Mouse (Mus musculus): ENCODE measurements at regions not wholly inside any gene's neighbourhood (a gene's known extent, or its start where the extent isn't known, plus 50 kb on each side); places are given as distances from the start of the nearest gene placed in this dataset.

DNA sequence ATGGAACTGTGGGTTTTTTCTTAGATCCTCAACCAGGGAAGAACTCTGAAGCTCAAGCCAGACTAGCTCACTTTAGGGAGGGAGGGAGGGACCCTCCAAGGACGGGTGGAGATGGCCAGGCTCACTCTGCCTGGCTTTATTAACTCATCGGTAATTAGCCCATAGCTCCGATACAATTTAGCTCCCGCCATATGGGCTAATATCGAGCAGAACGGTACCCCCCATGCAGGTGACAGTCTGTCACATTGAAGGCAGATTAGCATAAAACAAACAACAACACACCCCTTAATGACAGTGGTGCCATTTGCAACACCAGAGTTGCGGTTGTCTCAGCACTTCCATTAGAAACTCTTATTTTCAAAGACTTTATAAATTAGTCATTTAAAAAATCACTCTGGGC is 319.6 kb upstream of the Mki67 start:
- no peak for ATAC-seq (replicated peaks; ENCODE audit: poor library complexity, severe bottlenecking)

DNA sequence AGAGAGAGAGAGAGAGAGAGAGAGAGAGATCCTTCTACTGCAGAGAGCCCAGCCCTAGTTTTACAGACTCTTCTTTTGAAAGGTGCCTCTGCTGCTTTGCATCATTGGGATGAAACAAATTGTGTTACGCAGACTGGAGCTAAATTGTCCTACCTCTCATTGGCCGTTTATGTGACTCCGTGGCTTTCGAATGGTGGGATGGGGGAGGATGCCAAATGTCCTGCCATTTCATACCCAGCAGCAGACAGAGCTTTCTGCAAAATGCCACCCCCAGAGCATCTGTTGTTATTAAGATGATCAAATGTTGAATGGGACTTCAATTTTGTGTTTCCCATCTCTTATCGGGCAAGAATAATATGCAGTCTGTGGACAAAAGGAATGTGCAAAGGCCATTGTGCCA is 321.9 kb upstream of the Mki67 start:
- no peak for ATAC-seq (replicated peaks; ENCODE audit: poor library complexity, severe bottlenecking)

- no peak for ATAC-seq (replicated peaks; ENCODE audit: poor library complexity, severe bottlenecking)
Measured at GRCm38 (mm10) chr7:136038906-136039305, 322.7 kb upstream of the Mki67 start.

- no peak for ATAC-seq (replicated peaks; ENCODE audit: poor library complexity, severe bottlenecking)
Measured at GRCm38 (mm10) chr7:136041921-136042320, 325.8 kb upstream of the Mki67 start.

DNA sequence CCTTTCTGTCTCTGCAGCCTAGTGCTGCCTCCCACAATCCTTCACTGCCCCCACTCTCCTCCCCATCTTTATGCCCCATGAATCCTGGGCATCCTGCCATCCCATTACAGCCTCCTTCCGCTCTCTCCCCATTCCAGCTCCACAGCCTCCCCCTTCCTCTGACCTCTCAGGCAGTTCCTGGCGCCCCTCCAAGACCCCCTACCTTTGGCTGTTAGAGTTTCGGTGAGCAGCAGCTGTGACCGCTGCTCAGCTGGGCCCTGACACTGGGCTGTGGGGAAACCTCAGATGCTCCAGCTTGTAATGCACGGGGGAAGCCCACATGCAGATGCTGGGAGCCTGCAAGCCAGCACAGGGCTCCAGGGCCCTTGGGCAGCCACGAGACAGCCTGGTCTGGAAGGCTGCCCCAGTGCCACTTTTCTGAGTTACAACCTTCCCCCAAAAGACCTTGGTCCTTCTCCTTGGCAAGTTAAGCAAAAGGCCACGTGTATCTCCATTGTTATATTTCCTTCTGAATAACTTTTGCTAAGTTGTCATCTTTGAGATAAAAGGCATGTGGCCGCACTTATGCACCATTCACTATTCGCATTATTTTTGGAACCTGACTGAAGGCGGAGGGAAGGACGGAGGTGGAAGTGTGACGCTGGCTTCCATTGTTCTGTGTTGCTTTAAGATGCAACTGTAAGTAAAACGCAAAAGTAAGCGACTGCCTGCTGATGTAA is 330.6 kb upstream of the Mki67 start:
- ATAC-seq (replicated peaks; ENCODE audit: poor library complexity, severe bottlenecking): no peak

- ATAC-seq (replicated peaks; ENCODE audit: poor library complexity, severe bottlenecking): no peak
Measured at GRCm38 (mm10) chr7:136047364-136047945, 331.3 kb upstream of the Mki67 start.

GRCm38 (mm10) chr7:136048925-136049586 is 332.9 kb upstream of the Mki67 start:
- no peak; the same call in 1 of the 2 replicates for ATAC-seq (replicated peaks; ENCODE audit: poor library complexity, severe bottlenecking)

DNA sequence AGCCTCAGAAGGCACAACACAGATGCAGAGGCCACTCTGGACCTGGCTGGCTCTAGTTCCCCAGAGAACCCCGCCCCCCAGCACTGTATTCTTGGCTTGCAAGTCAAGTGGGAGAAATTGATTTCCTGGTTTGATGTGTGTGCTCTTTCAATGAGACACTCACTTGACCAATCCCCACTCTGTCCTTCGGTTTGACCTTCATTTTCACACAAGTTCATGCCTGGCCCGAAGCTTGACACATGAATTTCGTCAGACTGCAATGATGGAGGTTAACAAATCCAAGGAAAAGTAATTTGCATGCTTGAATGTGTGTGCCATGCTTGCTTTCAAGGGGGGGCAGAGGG is 333.4 kb upstream of the Mki67 start:
- no peak for ATAC-seq (replicated peaks; ENCODE audit: poor library complexity, severe bottlenecking)

DNA sequence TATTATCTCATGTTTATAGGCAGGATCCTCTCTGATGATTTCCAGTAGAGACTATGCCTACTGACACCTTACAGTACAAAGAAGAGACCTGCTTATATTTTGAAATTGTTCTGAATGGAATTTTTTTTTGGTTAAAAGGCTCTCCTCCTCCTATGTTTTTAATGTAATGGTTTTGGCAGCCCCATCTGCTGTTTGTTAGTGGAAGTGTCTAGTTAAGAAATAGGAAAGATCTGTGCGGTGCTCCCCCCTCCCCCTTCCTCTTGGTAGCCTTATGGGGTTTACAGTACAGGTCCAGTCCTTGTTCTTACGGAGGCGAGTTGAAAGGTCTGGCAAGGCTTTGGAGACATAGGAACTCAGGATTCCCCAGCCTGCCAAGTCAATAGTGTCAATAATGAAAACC is 334.0 kb upstream of the Mki67 start:
- peak; percentile 42; the same call in 1 of the 2 replicates for ATAC-seq (replicated peaks; ENCODE audit: poor library complexity, severe bottlenecking)

GRCm38 (mm10) chr7:136056876-136057484 is 340.8 kb upstream of the Mki67 start:
- 0 out of 2 replicates have a peak, but pooled peaks have one; percentile 18 for ATAC-seq (replicated peaks; ENCODE audit: poor library complexity, severe bottlenecking)

- ATAC-seq (replicated peaks; ENCODE audit: poor library complexity, severe bottlenecking): no peak
Measured at GRCm38 (mm10) chr7:136058319-136058718, 342.2 kb upstream of the Mki67 start.

DNA sequence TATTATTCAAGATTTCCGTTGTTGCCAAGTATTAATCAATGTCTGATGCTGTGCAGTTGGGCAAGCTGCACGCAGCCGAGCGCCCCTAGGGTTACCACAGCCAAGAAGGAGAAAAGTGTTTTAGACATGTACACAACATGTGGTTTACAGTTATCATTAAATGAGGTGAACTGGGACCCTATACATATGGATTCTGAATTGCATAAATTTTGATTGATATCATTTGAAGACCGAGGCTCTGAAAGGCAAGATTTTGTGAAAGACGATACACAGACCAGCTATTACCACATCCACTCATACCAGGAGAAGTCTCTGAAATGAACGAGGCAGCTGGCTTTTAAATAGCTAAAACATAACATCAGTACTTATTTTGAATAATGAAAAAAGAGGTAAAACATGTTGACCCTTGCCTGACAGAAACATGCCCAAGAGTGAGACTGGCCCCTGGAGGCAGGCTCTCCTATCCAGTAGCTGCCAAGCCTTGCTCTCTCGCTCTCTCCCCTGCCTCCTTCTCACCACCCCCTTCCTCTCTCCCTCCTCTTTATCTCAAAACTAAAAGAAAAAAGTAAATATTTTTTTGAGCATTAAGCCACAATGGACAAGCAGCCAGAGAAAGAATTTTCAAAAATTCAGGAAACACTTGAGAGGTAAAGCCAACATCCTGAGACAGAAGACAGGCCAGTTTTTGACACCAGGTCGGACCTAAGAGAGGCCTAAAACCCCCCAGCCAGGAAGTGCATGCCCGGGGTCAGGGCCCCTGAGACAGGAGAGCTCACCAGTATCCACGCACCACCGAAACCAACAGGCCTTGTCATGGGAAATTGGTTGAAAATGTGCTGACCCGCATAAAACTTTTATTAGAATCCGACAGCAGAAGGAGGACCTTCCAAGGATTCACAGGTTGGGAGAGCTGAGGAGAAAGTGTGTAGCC is 342.9 kb upstream of the Mki67 start:
- 0 out of 2 replicates have a peak, but pooled peaks have one; percentile 13 for ATAC-seq (replicated peaks; ENCODE audit: poor library complexity, severe bottlenecking)

DNA sequence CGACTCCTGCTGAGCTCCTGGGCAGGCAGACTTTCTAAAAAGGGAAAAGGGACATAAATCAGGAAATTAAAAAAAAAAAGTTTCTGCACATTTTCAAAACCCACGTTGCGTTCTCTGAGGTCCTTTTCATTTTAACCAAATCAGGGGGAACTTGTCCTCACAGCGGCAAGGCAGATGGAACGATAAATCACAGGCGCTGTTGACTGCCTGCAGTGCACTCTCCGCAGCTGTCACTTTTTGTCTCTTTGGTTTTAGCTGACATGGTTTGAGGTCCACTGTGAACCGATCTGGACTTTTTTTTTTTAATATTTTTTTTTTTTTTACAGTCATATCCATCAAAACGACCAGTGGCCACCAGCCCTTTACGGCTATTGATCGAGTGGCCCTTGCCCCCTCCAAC is 343.7 kb upstream of the Mki67 start:
- no peak for ATAC-seq (replicated peaks; ENCODE audit: poor library complexity, severe bottlenecking)

DNA sequence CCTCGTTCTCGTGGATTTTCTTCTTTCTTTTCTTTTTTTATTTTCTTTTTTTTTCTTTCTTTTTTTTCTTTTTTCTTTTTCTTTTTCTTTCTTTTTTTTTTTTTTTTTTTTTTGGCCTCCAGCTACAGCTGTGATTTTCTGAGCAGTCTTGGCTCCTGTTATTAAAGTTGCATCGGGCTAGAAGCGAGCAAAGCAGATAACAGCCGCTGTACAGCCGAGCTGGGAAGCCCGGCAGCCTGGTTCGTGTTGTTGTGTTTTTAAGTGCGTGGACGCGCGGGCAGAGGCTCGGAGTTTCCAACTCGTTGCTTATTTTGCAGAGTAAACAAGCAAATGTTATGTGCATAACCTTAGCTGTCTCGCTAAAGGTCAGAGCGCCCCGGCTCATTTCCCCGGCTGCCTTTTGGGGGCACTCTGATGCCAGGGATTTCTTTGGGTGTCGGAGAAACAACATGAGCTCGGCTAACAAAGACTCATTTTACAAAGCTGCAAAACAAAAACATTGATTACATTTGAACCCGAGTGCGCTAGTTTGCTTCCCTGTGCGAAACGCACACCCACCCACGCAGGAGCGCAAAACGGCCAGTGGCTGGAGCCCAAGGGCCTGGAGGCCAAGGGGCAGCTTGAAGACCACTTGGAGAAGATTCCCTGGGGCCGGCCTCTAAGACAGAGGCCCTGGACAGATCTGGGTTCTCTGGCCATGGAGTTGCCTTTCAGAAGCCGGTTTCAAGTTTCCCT is 344.3 kb upstream of the Mki67 start:
- no peak for ATAC-seq (replicated peaks; ENCODE audit: poor library complexity, severe bottlenecking)

DNA sequence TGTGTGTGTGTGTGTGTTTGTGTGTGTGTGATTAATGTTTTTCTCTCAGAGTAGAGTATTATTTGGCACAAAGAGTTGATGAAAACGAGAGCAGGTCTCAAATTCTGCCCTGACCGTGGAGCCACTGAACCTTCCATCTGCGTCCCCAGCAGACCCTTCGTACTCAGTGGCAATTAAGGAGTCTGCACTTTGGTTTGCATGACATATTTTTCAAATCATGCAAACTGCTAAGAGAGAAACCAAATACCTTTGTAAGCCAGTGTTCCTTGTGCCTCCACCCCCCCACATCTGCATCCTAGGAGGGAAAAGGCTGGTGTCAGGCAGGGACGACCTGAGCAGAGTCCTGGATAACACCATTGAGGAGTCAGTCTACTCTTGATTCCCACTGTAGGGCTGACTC is 346.5 kb upstream of the Mki67 start:
- no peak for ATAC-seq (replicated peaks; ENCODE audit: poor library complexity, severe bottlenecking)

DNA sequence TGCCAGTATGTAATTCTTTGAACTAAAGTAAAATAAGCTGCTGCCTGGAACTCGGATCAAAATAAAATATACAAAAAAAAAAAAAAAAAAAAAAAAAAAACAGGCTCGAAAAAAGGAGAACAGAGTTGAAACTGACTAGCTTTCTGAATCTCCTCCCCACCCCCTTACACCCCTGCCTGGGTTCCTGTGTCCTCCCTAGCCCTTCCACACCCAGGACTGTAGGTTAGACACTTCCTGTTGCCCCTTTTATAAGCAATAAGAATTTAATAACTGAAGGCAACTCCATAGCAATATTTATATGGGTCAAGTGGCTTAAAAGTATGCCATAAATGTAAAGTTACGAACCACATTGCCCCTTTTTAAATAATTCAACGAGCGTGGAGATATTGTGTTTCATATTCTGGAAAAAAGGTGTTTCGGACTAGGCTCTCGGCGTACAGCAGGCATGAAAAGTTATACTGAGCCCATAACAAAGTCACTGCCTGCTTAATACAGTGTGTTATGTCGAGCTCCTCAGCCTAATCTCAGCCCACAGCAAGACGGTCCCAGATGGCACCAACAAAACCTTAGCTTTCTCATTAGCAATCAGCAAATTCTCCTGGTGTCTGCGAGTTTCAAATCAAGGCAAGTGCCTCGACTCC is 349.0 kb upstream of the Mki67 start:
- peak; percentile 61 for ATAC-seq (replicated peaks; ENCODE audit: poor library complexity, severe bottlenecking)

DNA sequence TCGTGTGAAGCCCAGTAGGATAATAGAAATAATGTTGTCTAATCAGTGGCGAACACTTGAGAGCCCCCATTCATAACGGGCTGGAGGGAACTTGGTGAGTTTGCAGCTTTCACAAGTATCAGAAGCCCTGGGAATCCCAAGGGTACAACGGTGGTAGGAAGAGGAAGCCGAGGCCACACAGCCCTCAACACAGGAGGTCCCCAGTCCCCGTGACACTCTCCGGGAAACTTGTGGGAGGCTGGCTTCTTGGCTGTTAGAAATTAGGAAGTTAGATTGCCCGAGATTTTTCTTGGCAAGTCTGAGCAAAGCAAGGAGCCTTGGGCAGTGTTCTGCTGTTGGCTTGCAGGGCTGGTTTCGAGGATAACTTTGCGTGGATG is 349.5 kb upstream of the Mki67 start:
- peak; percentile 94 for ATAC-seq (replicated peaks; ENCODE audit: poor library complexity, severe bottlenecking)

- ATAC-seq (replicated peaks; ENCODE audit: poor library complexity, severe bottlenecking): no peak
Measured at GRCm38 (mm10) chr7:136070881-136071280, 354.7 kb upstream of the Mki67 start.

DNA sequence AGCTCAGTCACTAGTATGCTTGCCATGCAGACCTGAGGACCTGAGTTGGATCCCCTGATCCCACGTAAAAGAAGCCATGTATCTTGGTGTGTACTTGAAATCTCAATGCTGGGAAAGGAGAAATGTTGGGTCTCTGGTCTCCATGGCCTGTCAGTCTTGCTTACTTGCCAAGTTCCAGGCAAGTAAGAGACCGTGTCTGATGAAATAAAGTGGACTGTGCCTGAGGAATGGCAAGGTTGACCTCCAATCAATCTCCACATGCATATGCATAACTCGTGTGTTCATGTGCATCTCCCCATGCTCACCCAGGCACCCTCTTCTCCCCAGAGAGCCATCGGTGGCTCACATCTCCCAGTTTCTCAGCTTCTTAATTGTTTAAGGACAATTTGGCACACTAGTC is 355.2 kb upstream of the Mki67 start:
- no peak for ATAC-seq (replicated peaks; ENCODE audit: poor library complexity, severe bottlenecking)

All from granulocyte monocyte progenitor cell, adult 5-6 weeks (primary cell).